17 mouse cellular contexts compared by ENCODE assay signal in genomic region chr8:86359518-86359917, GRCm38 (mm10).
"Had no signal": no experiment of that assay in that cellular context is flagged by ENCODE, and none has a peak within 500 bp of the region (broad histone marks: within the 10 kb centered on the region; RNA-seq: fewer than 3 reads in every experiment).

No protein-coding gene starts in this region.

- H3K36me3 ChIP-seq: limb, embryonic 12.5 days; liver, embryonic 13.5 days; lung, embryonic 15.5 days; midbrain, embryonic 13.5 days had no signal

- H3K4me1 ChIP-seq: limb, embryonic 12.5 days; liver, embryonic 13.5 days; lung, embryonic 15.5 days; megakaryocyte, embryonic 14.5 days; midbrain, embryonic 13.5 days had no signal

- ATAC-seq: liver, postnatal 0 days; midbrain, embryonic 13.5 days had no signal

- H3K27me3 ChIP-seq: limb, embryonic 12.5 days; liver, embryonic 13.5 days; lung, embryonic 15.5 days; midbrain, embryonic 13.5 days had no signal

- H3K4me3 ChIP-seq: left cerebral cortex, adult 2 months; limb, embryonic 12.5 days; liver, embryonic 13.5 days; lung, embryonic 15.5 days; megakaryocyte, embryonic 14.5 days; midbrain, embryonic 13.5 days; myocyte had no signal

- H3K9ac ChIP-seq: limb, embryonic 12.5 days; liver, embryonic 13.5 days; liver, postnatal 0 days; lung, embryonic 15.5 days; midbrain, embryonic 13.5 days had no signal

- DNase-seq: kidney, adult 8-10 months; kidney, postnatal 25 days; liver; liver, embryonic 13.5 days; liver, postnatal 0 days; lung, postnatal 14 days; right cerebral cortex, adult 18-20 months; right cerebral cortex, postnatal 25 days; thymus, adult 18-20 months; thymus, postnatal 14 days had no signal

- H3K9me3 ChIP-seq: limb, embryonic 12.5 days; liver, embryonic 13.5 days; lung, embryonic 15.5 days; megakaryocyte, embryonic 14.5 days; midbrain, embryonic 13.5 days had no signal

- H3K27ac ChIP-seq: left cerebral cortex, adult 2 months; limb, embryonic 12.5 days; liver, embryonic 13.5 days; lung, embryonic 15.5 days; macrophage; midbrain, embryonic 13.5 days had no signal

- H3K4me2 ChIP-seq: limb, embryonic 12.5 days; liver, embryonic 13.5 days; lung, embryonic 15.5 days; midbrain, embryonic 13.5 days had no signal
